Mouse (Mus musculus) myocyte (in vitro differentiated cells): Measurements from ENCODE around the gene 4933409G03Rik.

Source experiments
- CEBPB ChIP-seq: IDR thresholded peaks from 2 replicates; pipeline ENCODE4 v1.6.1; 2011; ENCODE audit warnings: mild to moderate bottlenecking, moderate library complexity; ENCODE audit not compliant: poor library complexity, insufficient read depth, severe bottlenecking
- E2F4 ChIP-seq: IDR thresholded peaks from one replicate; pipeline ENCODE4 v1.6.1; 2011; ENCODE audit warnings: mild to moderate bottlenecking, control low read depth, moderate library complexity; ENCODE audit not compliant: insufficient read depth
- POLR2A ChIP-seq: IDR thresholded peaks from one replicate; pipeline ENCODE4 v1.6.1; 2011; ENCODE audit warnings: low read depth, mild to moderate bottlenecking, control low read depth, moderate library complexity; ENCODE audit not compliant: insufficient read length
- POLR2AphosphoS2 ChIP-seq: IDR thresholded peaks from one replicate; pipeline ENCODE4 v1.6.1; 2011; ENCODE audit warnings: low read depth, control low read depth; ENCODE audit not compliant: insufficient read length
- REST ChIP-seq: IDR thresholded peaks from one replicate; pipeline ENCODE4 v1.6.1; 2011; ENCODE audit warnings: mild to moderate bottlenecking, control low read depth, moderate library complexity; ENCODE audit not compliant: insufficient read depth, insufficient read length
- SRF ChIP-seq: IDR thresholded peaks from one replicate; pipeline ENCODE4 v1.6.1; 2011; ENCODE audit warnings: low read depth; ENCODE audit not compliant: control insufficient read depth, insufficient read length
- TCF12 ChIP-seq: IDR thresholded peaks from one replicate; pipeline ENCODE4 v1.6.1; 2011; ENCODE audit warnings: mild to moderate bottlenecking, control low read depth; ENCODE audit not compliant: poor library complexity, insufficient read depth, severe bottlenecking
- USF1 ChIP-seq: IDR thresholded peaks from one replicate; pipeline ENCODE4 v1.6.1; 2011; ENCODE audit warnings: low read depth, mild to moderate bottlenecking, control low read depth, moderate library complexity

- TF ChIP-seq E2F4 (no peak), POLR2A (no peak), CEBPB (no peak), USF1 (no peak), POLR2AphosphoS2 (no peak), REST (no peak), TCF12 (no peak), SRF (no peak)
These were observed 21.4 kb upstream of the 4933409G03Rik start for GRCm38 (mm10) chr2:68560821-68561220.
